Mouse (Mus musculus): ENCODE data around the gene Npm3. TPM values are rescaled to one million over a fixed set of nuclear protein-coding genes. Genes with fewer than 3 reads are reported as not detected.

Npm3 gene
- polyA plus RNA-seq, 1 experiment from 2014 or later: 19.5 TPM

- no peaks in the 10 kb centered on the region for H3K36me3 ChIP-seq (ENCODE audit: control insufficient read depth, insufficient read depth, low read length)
Observed at GRCm38 (mm10) chr19:45788337-45788736, 38.9 kb upstream of the Npm3 start.

DNA sequence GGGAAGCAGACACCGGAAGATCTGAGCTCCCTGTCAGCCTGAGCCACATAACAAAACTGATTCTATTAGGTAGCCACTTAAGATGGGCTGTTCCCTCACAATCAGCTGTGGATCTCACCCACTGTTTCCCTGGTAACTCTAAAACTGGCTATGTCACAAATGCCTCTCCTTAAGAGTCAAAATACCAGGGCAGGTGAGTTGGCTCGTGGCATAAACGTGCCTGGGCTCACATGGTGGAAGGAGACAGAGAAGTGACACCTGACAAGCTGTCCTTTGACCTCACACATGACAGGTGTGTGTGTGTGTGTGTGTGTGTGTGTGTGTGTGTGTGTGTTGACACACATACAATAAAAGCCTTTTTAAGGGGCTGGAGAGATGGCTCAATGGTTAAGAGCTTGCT is 38.1 kb upstream of the Npm3 start:
- H3K4me3 ChIP-seq (ENCODE audit: low read depth, low read length): no peak overlapping the region
- 79% methylated on average over 3 of the region's 3 CpGs for WGBS
- no peaks in the 10 kb centered on the region for H3K4me1 ChIP-seq (ENCODE audit: control insufficient read depth, insufficient read depth, low read length)
- no peak overlapping the region for H3K9ac ChIP-seq (ENCODE audit: low read length)
- ATAC-seq (ENCODE audit: insufficient number of reproducible peaks, low FRiP score, low TSS enrichment, low read depth): no peak
- no peaks in the 10 kb centered on the region for H3K9me3 ChIP-seq (ENCODE audit: control insufficient read depth, low read length)
- H3K36me3 ChIP-seq (ENCODE audit: control insufficient read depth, insufficient read depth, low read length): no peaks in the 10 kb centered on the region
- no peaks in the 10 kb centered on the region for H3K27me3 ChIP-seq (ENCODE audit: control insufficient read depth, insufficient read depth, low read length)
- no peak overlapping the region for H3K4me2 ChIP-seq (ENCODE audit: low read depth, severe bottlenecking)
- DNase-seq (ENCODE audit: low spot score): no peak
- no peak overlapping the region for H3K27ac ChIP-seq (replicated peaks; ENCODE audit: low read depth, low read length)

More at GRCm38 (mm10) chr19:45788337-45788736, 38.9 kb upstream of the Npm3 start:
- ATAC-seq (ENCODE audit: insufficient number of reproducible peaks, low FRiP score, low TSS enrichment, low read depth): no peak
- Histone ChIP-seq H3K9me3 (ENCODE audit: control insufficient read depth, low read length) (no peaks in the 10 kb centered on the region), H3K4me2 (ENCODE audit: low read depth, severe bottlenecking) (no peak overlapping the region), H3K9ac (ENCODE audit: low read length) (no peak overlapping the region), H3K27me3 (ENCODE audit: control insufficient read depth, insufficient read depth, low read length) (no peaks in the 10 kb centered on the region), H3K4me3 (ENCODE audit: low read depth, low read length) (no peak overlapping the region), H3K27ac (replicated peaks; ENCODE audit: low read depth, low read length) (no peak overlapping the region), H3K4me1 (ENCODE audit: control insufficient read depth, insufficient read depth, low read length) (no peaks in the 10 kb centered on the region)
- 74% methylated on average over 4 of the region's 4 CpGs for WGBS
- no peak for DNase-seq (ENCODE audit: low spot score)

- Histone ChIP-seq H3K4me2 (ENCODE audit: low read depth, severe bottlenecking) (no peak overlapping the region), H3K9me3 (ENCODE audit: control insufficient read depth, low read length) (no peaks in the 10 kb centered on the region), H3K4me1 (ENCODE audit: control insufficient read depth, insufficient read depth, low read length) (peaks cover 4% of the 10 kb centered on the region; the same call in 1 of the 2 replicates), H3K27ac (replicated peaks; ENCODE audit: low read depth, low read length) (no peak overlapping the region), H3K9ac (ENCODE audit: low read length) (no peak overlapping the region), H3K27me3 (ENCODE audit: control insufficient read depth, insufficient read depth, low read length) (no peaks in the 10 kb centered on the region), H3K36me3 (ENCODE audit: control insufficient read depth, insufficient read depth, low read length) (no peaks in the 10 kb centered on the region), H3K4me3 (ENCODE audit: low read depth, low read length) (no peak overlapping the region)
- ATAC-seq (ENCODE audit: insufficient number of reproducible peaks, low FRiP score, low TSS enrichment, low read depth): no peak
- 74% methylated on average over 3 of the region's 3 CpGs for WGBS
- DNase-seq (ENCODE audit: low spot score): no peak
Observed at GRCm38 (mm10) chr19:45785470-45785869, 36.1 kb upstream of the Npm3 start.

DNA sequence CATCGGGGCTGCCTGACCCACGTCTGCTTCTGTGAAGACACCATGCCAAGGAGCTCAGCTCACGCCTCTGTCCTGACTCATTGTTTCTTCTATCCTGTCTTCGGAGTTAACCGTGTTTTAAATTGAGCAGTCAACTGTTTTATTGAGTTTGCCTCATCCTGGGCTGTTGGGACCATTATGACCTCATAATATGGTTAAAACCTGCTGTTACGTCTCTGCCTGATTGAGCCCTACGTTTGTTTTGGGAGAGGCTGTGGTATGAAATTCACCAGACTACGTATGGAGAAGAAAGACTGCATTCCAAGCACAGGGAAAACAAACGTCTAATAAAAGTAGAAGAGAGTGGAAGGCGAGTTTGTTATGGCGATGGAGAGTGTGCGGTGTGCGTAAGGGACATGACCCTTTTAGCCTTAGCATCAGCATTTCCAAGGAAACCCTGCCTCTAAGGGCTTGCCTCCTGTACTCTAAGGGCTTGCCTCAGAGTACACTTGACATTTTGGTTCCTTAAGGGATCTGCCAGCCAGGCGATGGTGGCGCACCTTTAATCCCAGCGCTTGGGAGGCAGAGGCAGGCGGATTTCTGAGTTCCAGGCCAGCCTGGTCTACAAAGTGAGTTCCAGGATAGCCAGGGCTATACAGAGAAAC is 34.7 kb upstream of the Npm3 start:
- Histone ChIP-seq H3K27ac (replicated peaks; ENCODE audit: low read depth, low read length) (no peak overlapping the region), H3K9me3 (ENCODE audit: control insufficient read depth, low read length) (no peaks in the 10 kb centered on the region), H3K4me1 (ENCODE audit: control insufficient read depth, insufficient read depth, low read length) (peaks cover 4% of the 10 kb centered on the region; the same call in 1 of the 2 replicates), H3K36me3 (ENCODE audit: control insufficient read depth, insufficient read depth, low read length) (peaks cover 6% of the 10 kb centered on the region; the same call in 1 of the 2 replicates), H3K4me2 (ENCODE audit: low read depth, severe bottlenecking) (peak overlapping the region; percentile 54), H3K27me3 (ENCODE audit: control insufficient read depth, insufficient read depth, low read length) (no peaks in the 10 kb centered on the region), H3K4me3 (ENCODE audit: low read depth, low read length) (peak overlapping the region; percentile 100), H3K9ac (ENCODE audit: low read length) (peak overlapping the region; percentile 68)
- ATAC-seq (ENCODE audit: insufficient number of reproducible peaks, low FRiP score, low TSS enrichment, low read depth) (no peak), DNase-seq (ENCODE audit: low spot score) (no peak)
- 37% methylated on average over 17 of the region's 17 CpGs for WGBS

DNA sequence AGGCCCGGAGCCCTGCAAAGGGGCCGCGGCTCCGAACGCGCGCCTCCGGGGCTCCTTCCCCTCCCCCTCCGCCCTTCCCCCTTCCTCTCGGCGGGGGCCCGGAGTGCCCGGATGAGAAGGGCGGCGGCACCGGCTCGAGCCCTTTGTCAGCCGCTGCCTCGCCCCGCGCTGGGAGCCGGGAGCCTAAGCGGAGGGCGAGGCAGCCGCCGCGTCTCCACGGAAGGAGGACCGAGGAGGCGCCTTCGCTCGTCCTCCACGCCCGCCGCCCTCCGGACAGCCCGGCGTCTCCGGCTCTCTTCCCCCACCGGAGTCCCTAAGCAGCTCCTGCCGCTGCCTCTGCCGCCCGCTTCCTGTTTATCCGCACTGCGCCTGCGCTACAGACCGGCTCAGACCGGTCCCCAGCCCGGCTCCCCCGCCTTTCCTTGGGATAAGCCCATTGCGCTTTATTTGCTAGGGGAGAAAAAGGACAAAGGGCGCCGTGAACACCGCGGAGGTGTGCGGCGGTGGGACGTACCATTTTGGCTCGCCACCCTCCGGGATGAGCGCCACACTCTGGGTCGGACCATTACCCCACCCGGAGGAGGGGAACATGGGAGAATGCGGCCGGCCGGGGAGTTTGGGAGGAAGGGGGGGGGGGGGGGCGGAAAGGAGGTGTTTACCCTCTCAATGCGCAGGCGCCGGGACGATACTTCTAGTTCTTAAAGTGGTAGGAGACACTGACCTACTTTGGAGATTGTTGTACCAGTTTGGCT is 34.0 kb upstream of the Npm3 start, which contains the start of gene Mgea5:
Gene Mgea5 (minus strand): TSS at position 657 of the 752 bp plus-strand sequence.
- H3K27ac ChIP-seq (replicated peaks; ENCODE audit: low read depth, low read length): peak within 1 kb of the TSS; percentile 94
- peaks cover 4% of the 10 kb centered on the region; the same call in 1 of the 2 replicates for H3K4me1 ChIP-seq (ENCODE audit: control insufficient read depth, insufficient read depth, low read length)
- WGBS: under 1% methylated on average over 67 of the region's 71 CpGs
- H3K4me3 ChIP-seq (ENCODE audit: low read depth, low read length): peak within 1 kb of the TSS; percentile 100
- ATAC-seq (ENCODE audit: insufficient number of reproducible peaks, low FRiP score, low TSS enrichment, low read depth) (peak; percentile 98), DNase-seq (ENCODE audit: low spot score) (peak; percentile 99)
- peak within 1 kb of the TSS; percentile 62 for H3K4me2 ChIP-seq (ENCODE audit: low read depth, severe bottlenecking)
- no peaks in the 10 kb centered on the region for H3K9me3 ChIP-seq (ENCODE audit: control insufficient read depth, low read length)
- H3K9ac ChIP-seq (ENCODE audit: low read length): peak within 1 kb of the TSS; percentile 93
- H3K36me3 ChIP-seq (ENCODE audit: control insufficient read depth, insufficient read depth, low read length): peaks cover 6% of the 10 kb centered on the region; the same call in 1 of the 2 replicates
- H3K27me3 ChIP-seq (ENCODE audit: control insufficient read depth, insufficient read depth, low read length): no peaks in the 10 kb centered on the region

DNA sequence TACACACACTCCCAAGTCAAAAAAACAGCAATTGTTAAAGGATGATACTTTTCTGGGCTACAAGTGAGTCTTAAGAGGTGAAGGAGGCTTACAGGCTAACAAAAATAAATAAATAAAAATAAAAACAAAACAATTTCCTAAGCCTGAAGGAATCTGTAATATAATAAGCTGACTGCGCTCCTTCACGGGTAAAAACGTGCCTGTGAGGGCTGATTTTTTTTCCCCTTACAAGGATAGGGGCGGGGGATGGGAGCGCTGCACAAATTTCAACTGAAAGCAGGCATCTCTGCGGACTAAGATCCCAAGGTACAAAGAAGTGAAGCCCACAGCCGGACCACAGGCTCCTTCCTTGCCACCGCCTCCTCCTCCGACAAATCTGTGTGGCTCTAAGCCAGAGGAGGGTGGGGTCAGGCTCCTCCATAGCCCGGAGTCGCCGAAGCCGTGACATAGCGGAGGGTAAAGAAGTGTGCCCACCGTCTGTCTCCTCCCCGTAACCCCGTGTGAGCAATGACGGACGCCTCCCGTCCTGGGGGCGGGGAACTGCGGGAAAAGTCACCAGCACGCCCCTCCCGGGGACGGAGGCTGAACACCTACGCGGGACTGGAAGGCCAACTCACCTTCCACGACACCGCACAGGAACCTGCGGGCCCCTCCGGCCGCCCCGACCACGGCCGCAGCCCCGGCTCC is 33.1 kb upstream of the Npm3 start:
- ATAC-seq (ENCODE audit: insufficient number of reproducible peaks, low FRiP score, low TSS enrichment, low read depth) (peak; percentile 54), DNase-seq (ENCODE audit: low spot score) (peak; percentile 80)
- Histone ChIP-seq H3K27me3 (ENCODE audit: control insufficient read depth, insufficient read depth, low read length) (no peaks in the 10 kb centered on the region), H3K36me3 (ENCODE audit: control insufficient read depth, insufficient read depth, low read length) (peaks cover 9% of the 10 kb centered on the region; the same call in 1 of the 2 replicates), H3K4me1 (ENCODE audit: control insufficient read depth, insufficient read depth, low read length) (peaks cover 4% of the 10 kb centered on the region; the same call in 1 of the 2 replicates), H3K9ac (ENCODE audit: low read length) (peak overlapping the region; percentile 93), H3K27ac (replicated peaks; ENCODE audit: low read depth, low read length) (peak overlapping the region; percentile 94), H3K4me2 (ENCODE audit: low read depth, severe bottlenecking) (peak overlapping the region; percentile 62), H3K4me3 (ENCODE audit: low read depth, low read length) (peak overlapping the region; percentile 100), H3K9me3 (ENCODE audit: control insufficient read depth, low read length) (no peaks in the 10 kb centered on the region)
- WGBS: under 1% methylated on average over 36 of the region's 36 CpGs

DNA sequence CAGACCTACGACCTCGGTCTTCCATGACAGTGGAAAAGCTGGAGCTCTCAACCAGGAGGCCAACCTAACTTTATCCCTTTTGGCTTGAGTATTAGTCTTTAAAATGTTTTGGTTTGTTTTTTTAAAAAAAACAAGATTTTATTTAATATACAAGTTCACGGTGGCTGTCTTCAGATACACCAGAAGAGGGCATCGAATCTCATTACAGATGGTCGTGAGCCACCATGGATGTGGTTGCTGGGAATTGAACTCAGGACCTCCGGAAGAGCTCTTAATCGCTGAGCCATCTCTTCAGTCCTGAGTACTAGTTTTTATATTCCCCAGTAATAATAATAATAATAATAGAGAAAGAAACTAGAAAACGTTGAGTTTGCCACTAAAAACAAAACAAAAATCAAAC is 32.3 kb upstream of the Npm3 start:
- peaks cover 4% of the 10 kb centered on the region; the same call in 1 of the 2 replicates for H3K4me1 ChIP-seq (ENCODE audit: control insufficient read depth, insufficient read depth, low read length)
- peak overlapping the region; percentile 100 for H3K4me3 ChIP-seq (ENCODE audit: low read depth, low read length)
- ATAC-seq (ENCODE audit: insufficient number of reproducible peaks, low FRiP score, low TSS enrichment, low read depth) (no peak), DNase-seq (ENCODE audit: low spot score) (no peak)
- peak overlapping the region; percentile 62 for H3K4me2 ChIP-seq (ENCODE audit: low read depth, severe bottlenecking)
- no peak overlapping the region for H3K27ac ChIP-seq (replicated peaks; ENCODE audit: low read depth, low read length)
- 69% methylated on average over 8 of the region's 8 CpGs for WGBS
- no peak overlapping the region for H3K9ac ChIP-seq (ENCODE audit: low read length)
- H3K27me3 ChIP-seq (ENCODE audit: control insufficient read depth, insufficient read depth, low read length): no peaks in the 10 kb centered on the region
- no peaks in the 10 kb centered on the region for H3K9me3 ChIP-seq (ENCODE audit: control insufficient read depth, low read length)
- peaks cover 9% of the 10 kb centered on the region; the same call in 1 of the 2 replicates for H3K36me3 ChIP-seq (ENCODE audit: control insufficient read depth, insufficient read depth, low read length)

DNA sequence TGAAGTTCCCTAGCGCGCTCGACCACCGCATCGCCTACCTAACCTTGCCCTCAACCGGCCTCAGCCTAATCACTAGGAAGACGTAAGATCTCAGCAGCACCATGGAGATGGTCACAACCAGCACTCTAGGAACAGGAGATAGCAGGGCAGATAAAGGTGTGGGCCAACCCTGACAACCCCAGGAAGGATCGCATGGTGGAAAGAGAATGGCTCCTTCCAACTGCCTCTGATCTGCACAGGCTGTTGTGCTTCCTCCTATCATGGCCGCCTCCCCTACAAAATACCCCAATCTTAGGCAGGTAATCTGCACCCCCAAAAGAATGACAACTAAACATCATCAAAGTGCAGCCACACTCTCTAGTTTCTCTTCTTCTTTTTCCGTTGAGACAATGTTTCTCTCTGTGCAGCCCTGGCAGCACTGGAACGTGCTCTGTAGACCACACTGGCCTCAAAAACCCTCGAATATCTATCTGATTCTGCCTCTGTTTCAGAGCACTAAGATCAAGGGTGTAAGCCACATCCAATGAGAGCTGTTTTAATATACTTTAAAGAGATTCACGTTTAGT is 31.0 kb upstream of the Npm3 start:
- no peak for DNase-seq (ENCODE audit: low spot score)
- Histone ChIP-seq H3K4me1 (ENCODE audit: control insufficient read depth, insufficient read depth, low read length) (peaks cover 4% of the 10 kb centered on the region; the same call in 1 of the 2 replicates), H3K4me2 (ENCODE audit: low read depth, severe bottlenecking) (no peak overlapping the region), H3K27me3 (ENCODE audit: control insufficient read depth, insufficient read depth, low read length) (no peaks in the 10 kb centered on the region), H3K4me3 (ENCODE audit: low read depth, low read length) (no peak overlapping the region), H3K9me3 (ENCODE audit: control insufficient read depth, low read length) (no peaks in the 10 kb centered on the region), H3K9ac (ENCODE audit: low read length) (no peak overlapping the region), H3K27ac (replicated peaks; ENCODE audit: low read depth, low read length) (no peak overlapping the region), H3K36me3 (ENCODE audit: control insufficient read depth, insufficient read depth, low read length) (peaks cover 14% of the 10 kb centered on the region; the same call in 1 of the 2 replicates)
- ATAC-seq (ENCODE audit: insufficient number of reproducible peaks, low FRiP score, low TSS enrichment, low read depth): no peak
- WGBS: 92% methylated on average over 13 of the region's 13 CpGs

Measured in limb, embryonic 11.5 days (tissue).